Mouse (Mus musculus): ENCODE results near the gene Mthfsd.

The Mthfsd gene

DNA sequence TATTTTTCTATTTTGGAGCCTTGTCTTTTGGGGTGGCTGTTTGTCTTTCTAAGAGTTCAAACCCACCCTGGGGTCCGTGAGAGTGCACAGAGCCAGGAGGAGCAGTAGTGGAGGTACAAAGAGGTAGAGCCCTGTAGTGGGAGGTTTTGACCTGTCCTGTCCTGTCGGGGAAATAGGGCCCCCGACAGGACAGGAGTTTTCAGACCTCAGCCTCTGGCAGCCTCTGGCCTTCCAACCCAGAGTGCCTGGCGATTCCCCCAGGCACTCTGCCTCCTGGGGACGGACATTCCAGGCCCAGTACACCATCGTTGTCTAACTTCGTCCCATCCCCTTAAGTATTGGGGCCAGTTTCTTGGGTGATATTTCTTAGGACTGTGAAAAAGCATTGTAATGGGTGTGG is 14.2 kb upstream of the Mthfsd start:
- no peak for DNase-seq (ENCODE audit: low read depth, low spot score)

DNA sequence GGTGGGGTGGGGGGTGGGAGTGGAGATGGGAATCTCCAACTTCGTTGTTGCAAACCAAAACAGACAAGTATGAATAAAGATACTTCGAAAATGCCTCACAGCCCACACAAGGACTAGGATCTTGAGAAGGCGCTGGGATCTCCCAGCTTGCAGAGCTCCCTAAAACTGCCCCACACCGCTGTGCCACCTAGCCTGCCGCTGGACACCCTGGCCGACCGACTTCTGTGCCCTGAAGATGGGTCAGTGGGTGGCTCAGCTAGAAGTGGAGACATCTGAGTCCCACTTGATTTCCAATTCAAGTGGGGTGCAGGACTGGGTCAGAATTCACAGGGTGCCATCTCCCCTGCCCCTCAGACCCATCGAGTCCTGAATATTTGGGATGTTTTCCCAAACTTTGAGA is 13.5 kb upstream of the Mthfsd start:
- DNase-seq (ENCODE audit: low read depth, low spot score), result no peak

DNA sequence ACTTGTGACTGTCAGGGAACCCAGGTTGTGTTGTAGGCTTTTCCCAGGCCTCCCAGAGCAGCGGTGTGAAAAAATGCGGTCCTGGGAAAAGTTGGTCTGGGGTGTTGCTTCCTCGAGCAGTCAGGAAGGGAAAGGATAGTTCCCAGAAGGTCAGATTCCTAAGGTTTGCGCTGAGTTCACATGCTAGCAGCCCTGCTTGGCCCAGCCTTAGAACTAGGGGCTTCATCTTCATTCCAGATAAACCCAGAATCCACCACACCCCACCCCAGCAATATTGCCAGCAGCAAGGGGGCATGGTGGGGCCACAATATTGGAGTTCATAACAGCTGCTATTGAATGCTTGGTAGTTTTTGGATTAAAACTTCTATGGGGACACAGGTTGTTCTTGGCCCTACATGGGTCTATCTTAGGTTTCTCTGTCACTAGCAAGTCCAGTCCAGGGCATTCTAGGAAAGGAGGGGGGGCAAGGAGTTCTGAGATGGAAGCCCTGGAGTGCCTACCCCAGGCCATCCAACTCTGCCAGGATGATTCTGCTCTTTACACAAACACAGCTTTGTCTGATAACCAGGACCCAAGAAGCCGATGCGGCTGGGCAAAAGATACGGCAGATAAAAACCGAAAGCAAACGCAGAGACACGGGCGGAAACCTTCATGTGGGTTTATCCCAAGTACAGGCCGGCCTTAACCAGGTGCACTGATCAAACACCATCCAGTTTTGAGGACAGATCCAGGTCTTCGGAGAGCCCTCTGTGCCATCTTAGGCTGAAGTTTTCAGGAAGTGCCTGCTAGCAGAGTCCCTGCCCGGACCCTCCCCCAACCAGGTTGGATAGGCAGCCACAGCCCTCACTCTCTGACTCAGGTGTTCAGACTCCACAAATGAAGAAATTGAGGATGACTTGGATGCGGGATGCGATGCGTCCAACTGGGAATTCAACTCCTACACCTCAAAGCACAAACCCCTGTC is 12.5 kb upstream of the Mthfsd start:
- DNase-seq (ENCODE audit: low read depth, low spot score), result no peak

DNA sequence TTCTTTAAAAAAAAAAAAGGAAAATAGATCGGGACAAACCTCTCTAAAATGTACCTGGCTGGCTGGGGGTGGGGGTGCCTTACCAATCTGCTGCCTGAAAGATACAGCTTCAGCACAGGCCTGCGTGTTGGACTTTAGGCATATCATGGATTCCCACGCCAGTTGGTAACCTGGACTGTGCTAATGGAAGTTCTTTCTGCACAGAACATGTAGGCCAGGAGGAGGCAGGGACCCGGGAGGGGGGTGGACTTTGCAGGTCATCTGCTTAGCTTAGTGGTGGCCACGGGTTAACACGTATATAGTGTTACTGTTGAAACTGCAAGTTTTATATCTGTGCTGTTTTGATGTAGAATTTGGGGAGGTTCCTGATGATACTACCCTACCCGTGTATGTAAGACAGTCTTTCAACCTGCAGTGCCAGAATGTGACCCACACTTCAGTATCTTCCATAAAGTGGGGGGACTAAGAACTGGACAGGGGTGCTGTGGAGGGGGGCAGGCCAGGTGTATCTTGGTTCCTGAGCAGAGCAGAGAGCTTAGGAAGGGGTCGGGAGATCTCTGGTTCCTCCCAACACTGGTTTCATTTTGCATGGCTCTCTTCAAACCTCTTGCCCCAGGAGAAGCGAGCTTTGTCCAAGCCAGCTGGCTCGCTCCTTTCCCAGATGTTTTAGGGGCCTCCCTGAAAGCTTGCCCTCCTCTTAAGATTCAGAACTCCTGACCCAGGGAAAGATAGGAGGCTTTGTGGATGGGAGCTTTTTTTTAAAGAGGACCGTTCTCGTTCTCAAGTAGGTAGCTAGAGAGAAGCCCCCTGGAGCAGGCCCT is 11.7 kb upstream of the Mthfsd start:
- DNase-seq (ENCODE audit: low read depth, low spot score), result no peak

DNA sequence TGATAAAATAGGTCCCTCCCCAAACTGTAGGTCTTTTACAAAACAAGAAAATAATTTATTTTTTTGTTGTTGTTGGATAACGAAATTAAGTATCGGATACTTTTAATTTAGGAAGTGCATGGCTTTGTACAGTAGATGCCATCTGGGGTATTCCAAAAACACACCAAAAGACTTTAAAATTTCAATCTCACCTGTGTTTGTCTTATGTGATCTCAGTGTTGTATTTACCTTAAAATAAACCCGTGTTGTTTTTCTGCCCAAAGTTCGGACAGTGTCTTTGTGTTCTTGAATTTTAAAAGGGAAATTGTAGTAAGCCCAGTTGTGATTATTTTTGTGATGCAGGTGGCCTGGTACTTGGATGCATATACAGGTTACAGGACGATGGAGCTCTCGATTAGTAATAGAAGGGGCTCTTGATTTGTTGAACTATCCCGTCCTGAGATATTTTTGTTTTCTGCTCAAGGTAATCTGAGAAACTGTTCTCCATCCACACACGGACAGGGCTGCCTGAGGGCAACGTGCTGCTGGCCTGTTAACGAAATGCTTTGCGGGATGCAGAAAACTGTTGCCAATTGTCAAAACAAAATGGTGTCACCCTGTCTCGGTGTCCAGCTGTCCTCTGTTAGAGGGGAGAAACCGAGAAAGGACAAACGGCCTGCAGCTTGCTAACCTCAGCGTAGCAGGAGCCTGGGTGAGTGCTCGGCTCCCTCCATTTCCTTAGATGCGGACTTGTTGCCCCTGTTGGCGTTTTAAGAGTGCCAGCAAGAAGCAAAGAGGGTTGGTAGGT is 10.6 kb upstream of the Mthfsd start:
- no peak for DNase-seq (ENCODE audit: low read depth, low spot score)

DNA sequence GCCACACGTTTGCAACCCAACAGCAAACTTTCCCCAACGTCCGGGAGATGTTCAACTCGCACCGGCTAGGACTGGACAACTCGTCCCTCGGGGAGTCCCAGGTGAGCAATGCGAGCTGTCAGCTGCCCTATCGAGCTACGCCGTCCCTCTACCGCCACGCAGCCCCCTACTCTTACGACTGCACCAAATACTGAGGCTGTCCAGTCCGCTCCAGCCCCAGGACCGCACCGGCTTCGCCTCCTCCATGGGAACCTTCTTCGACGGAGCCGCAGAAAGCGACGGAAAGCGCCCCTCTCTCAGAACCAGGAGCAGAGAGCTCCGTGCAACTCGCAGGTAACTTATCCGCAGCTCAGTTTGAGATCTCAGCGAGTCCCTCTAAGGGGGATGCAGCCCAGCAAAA is 9.7 kb upstream of the Mthfsd start:
- DNase-seq (ENCODE audit: low read depth, low spot score), result no peak

DNA sequence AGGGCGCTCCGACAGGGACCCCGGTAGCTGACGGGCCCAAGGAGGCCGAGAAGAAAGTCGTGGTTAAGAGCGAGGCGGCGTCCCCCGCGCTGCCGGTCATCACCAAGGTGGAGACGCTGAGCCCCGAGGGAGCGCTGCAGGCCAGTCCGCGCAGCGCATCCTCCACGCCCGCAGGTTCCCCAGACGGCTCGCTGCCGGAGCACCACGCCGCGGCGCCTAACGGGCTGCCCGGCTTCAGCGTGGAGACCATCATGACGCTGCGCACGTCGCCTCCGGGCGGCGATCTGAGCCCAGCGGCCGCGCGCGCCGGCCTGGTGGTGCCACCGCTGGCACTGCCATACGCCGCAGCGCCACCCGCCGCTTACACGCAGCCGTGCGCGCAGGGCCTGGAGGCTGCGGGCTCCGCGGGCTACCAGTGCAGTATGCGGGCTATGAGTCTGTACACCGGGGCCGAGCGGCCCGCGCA is 9.0 kb upstream of the Mthfsd start:
- peak; percentile 28 for DNase-seq (ENCODE audit: low read depth, low spot score)

DNA sequence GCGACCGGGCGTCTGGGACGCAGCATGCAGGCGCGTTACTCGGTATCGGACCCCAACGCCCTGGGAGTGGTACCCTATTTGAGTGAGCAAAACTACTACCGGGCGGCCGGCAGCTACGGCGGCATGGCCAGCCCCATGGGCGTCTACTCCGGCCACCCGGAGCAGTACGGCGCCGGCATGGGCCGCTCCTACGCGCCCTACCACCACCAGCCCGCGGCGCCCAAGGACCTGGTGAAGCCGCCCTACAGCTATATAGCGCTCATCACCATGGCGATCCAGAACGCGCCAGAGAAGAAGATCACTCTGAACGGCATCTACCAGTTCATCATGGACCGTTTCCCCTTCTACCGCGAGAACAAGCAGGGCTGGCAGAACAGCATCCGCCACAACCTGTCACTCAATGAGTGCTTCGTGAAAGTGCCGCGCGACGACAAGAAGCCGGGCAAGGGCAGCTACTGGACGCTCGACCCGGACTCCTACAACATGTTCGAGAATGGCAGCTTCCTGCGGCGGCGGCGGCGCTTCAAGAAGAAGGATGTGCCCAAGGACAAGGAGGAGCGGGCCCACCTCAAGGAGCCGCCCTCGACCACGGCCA is 8.5 kb upstream of the Mthfsd start:
- DNase-seq (ENCODE audit: low read depth, low spot score), result peak; percentile 32

DNA sequence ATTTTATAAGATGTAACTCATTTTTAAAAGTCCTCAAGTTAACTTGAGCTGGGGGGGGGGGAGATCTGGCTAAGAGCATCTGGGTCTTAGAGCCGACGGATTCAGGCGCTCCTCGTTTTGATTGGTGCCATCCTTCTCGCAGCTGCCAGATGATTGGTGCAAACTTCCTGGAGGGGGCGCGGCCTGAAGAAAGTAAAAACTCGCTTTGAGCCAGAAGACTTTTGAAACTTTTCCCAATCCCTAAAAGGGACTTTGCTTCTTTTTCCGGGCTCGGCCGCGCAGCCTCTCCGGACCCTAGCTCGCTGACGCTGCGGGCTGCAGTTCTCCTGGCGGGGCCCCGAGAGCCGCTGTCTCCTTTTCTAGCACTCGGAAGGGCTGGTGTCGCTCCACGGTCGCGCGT is 7.8 kb upstream of the Mthfsd start, which contains the start of gene Foxc2:
Gene Foxc2 (plus strand): TSS at position 224 of the 400 bp plus-strand sequence.
- DNase-seq (ENCODE audit: low read depth, low spot score), result peak; percentile 85

DNA sequence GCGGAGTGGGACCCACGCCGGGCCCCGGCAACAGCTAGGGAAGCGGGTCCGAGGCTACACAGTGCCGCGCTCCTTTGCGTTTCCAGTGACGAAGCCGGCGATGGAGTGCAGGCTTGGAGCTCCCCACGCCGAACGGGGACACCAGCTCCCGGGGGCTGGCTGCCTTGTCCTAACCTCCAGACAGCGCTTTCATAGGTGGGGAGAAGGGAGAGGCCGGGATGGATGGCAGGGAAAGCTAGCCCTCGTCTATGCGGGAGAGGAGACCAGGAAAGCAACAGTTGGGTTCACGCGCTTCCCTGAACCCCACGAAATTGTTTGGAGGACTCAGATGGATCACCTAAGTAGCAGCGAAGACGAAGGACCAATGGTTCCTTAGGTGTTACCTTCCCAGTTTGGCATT is 6.9 kb upstream of the Mthfsd start:
- no peak for DNase-seq (ENCODE audit: low read depth, low spot score)

DNA sequence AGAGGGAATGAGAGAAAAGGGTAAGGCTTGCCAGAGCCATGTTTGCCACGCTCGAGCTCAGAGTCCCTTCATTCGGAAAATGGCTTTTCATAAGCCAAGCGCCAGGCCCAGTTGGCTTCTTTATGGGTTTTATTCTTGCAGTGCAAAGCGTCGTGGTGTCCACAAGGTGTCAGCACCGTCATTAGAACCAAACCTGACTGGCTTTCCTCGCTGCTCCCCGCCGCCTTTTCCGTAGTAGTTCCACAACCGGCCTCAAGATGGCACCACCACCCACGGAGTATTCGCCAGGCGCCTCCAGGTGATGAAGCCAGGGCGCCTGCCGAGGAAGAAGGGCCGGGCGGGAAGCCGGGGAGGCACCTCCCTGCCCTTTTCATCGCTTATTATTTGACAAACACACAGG is 5.1 kb upstream of the Mthfsd start:
- peak; percentile 92 for DNase-seq (ENCODE audit: low read depth, low spot score)

DNA sequence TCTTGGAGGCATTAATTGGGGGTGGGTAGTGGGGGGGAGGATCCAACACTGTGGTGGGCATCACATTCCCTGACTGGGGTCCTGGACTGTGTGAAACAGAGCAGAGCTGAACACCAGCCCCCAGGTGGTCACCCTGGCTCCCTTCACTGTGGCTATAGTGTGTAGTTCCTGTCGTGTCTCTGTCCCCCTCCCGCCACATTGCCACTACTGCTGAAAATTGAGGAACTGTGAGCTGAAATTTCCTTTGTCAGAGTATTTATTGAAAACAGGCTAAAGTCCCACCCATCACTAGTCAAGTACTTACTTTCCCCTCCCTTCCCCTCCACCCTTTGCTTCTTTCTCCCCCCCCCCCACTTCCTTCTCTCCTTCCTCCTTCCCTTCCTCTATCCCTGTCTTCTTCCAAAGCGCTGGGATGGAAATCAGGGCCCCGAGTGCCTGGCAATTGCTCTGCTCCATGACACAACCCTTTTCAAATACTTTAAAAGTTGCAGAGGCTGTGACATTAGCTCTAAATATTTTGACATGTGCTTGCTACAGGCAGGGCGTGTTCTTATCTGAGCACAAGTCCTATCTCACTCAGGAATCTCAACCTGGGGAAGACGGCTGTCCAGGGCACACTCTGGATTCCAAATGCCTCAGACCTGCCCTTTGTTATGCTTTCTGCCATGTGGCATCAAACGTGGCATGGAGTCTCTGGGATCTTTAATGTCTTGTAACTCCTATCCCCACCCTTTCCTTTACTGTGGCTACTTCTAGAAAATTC is 3.1 kb upstream of the Mthfsd start:
- DNase-seq (ENCODE audit: low read depth, low spot score), result no peak

DNA sequence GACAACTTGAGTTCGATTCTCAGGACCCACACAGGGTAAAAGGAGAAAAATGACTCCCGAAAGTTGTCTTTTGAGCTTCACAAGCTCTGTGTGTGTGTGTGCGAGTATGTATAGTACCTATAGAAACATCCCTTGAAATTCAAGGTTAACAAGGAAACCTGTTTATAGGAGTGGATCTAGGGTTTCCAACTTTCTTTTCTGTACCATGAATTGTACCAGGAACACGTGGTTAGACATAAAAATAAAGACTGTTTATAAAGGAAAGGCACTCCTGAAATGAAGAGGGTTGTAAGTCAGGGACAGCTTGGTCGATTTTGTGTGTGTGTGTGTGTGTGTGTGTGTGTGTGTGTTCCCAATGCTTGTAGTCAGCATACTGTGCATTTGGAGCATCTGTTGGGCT is 465 bp upstream of the Mthfsd start:
- DNase-seq (ENCODE audit: low read depth, low spot score), result no peak

DNA sequence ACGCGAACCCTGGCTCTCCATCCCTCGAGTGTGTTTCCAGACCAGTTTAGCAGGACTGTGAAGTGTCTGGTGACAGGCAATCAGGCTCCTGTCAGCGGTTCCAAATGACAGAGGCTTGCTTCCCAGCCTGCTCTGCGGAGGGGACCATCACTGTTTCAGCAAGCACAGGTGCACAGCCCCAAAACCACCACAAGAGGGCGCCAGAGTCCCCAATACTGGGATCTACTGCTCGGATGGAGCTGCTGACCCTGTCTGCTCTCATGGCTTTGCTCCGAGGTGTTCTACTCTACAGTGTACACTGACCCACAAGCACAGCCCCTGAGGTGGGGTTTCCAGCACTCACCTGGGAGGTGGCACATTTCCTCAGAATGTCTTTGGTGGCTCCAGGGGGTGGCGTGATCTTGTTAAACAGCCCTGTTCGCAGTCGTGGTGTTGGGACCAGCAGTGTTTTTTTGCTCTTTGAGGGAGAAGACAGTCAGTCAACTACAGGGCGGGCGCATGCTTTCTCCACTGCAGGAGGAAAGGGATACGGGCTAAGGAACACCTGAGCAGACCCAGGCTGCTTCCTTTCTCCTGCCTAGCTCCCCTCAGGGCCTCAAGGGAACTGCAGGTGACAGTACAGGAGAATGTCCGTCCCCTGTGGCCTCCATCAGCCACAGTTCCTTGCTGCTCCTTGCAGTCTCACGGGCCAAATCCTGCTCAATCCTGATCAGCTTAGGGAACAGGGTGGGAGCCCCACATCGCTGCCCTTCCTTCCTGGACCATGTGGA is 4.0 kb downstream of the Mthfsd start:
- peak; percentile 65 for DNase-seq (ENCODE audit: low read depth, low spot score)

DNA sequence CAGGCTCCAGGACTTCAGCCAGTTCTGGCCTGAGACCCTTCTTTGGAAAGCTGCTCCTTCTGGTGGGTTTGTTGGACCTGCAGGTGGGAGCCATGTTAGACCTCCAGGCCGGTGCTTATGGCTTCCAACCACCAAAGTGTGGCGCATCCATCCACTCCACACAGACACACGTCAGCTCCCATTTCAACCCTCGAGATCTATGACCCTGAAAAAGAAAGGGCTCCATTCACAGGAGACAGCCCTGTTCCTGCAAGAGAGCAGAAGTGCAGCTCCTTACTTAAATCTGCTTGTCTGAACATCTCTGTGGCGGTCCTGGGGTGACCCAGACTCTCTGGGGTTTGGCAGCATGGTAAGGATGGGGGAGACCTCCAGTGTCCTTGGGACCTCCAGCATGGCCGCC is 14.7 kb downstream of the Mthfsd start:
- DNase-seq (ENCODE audit: low read depth, low spot score), result no peak

DNA sequence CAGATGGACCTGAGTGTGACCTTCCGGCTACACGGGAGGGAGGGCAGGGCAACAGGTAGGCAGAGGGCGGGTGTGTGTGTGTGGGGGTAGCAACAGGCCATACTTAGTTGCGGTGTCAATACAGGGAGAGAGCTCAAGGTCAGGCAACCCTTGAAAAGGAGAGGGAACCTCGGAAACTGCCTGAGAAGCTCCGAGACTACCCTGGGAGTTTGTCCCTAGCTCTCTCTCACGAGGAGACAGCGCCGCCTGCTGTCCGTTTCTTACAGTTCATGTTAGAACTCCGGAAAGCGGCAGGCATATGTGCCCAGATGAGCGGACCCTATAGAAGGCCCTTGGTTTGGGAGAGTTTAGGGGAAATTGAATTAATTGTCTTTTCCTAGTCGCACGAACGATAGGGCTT is 15.6 kb downstream of the Mthfsd start:
- peak; percentile 58 for DNase-seq (ENCODE audit: low read depth, low spot score)

DNA sequence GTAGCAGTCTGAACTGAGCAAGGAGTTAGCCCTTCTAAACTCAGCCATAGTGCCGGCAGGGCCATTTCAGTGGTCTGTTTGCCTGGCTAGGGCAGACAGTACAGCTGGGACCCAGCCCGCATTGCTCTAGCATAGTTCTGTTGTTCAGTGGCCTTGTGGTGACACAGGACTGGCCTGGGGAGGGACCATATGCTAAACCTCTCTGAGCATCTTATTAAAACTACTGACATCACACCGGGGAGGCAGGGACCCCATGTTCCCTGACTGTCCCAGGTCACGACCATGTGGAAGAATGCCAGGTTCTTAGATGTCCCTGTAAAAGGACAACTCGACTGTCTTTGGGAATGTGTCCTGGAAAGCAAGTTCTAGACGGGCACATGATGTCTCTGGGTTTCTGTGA is 16.1 kb downstream of the Mthfsd start:
- no peak for DNase-seq (ENCODE audit: low read depth, low spot score)

DNA sequence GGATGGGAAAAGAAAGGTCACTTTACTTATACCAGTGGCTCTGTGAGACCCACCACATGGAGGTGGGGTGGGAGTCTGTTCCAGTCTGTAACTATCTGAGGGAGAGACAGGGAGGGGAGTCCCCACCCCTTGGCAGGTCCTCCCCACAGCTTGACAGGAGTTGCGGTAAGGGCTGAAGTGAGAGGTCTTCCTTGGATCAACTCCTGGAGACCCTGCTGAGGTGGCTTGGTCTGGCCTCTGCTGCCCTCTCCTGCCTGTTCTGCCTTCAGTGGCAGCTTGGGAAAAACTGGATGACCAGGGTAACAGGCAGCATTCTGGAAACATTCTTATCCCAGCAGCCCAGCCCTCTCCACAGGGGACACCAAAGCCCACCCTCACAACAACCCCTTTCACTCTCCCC is 17.5 kb downstream of the Mthfsd start:
- DNase-seq (ENCODE audit: low read depth, low spot score), result no peak

DNA sequence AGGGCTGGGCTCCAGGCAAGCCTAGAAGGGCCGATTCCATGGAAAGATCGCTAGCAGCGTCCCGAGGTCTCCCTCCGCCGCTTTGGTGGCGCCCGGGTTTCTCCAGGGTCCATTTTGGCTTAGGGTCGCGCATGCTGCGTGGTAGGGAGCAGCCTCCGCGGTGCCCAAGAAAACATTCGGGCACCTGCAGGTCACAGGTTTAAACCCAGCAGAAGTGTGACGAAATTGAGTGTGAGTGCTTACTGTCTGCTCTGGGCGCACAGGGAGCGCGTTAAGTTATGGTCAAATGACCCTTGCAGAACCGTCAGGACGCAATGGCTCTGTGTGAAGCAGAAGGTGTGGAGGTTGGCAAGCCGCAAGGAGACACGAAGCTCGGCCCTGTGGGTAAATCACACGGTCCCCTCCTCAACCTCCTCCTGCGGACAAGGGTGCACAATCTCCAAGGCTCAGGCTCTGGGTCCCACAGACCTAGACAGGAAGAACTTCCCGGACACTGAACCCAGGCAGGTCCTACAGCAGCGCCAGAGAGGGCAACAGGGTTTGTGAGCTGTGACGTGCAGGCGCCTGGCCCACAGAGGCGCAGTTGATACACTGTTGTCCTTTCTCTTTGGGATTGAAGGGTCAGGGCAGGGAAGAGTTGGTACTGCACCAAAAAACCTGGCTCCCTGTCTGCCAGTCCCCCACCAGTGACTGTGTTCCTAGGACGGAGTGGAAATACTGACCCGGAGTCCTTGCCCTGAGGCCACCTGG is 18.4 kb downstream of the Mthfsd start:
- no peak for DNase-seq (ENCODE audit: low read depth, low spot score)
